Mouse (Mus musculus) adrenal gland, postnatal 4 days (tissue): Measurements from ENCODE around the gene Lrrc36. TPM values are rescaled to one million over a fixed set of nuclear protein-coding genes. Genes with fewer than 3 reads are reported as not detected.

Experiments used
- DNase-seq, 2 experiments: peaks; one replicate each; pipeline ENCODE4 v3.0.0; 2021 to 2022; ENCODE audit warnings: low spot score in 2 of 2, mixed read lengths in 2 of 2
- total RNA-seq, 2 experiments: library from RNA; stranded (reverse); gene quantifications; 2 replicates each; pipeline ENCODE4 v1.2.3; 2021

Gene Lrrc36
- total RNA-seq, 2 experiments from 2014 or later, result 5.4 to 6.4 TPM

DNA sequence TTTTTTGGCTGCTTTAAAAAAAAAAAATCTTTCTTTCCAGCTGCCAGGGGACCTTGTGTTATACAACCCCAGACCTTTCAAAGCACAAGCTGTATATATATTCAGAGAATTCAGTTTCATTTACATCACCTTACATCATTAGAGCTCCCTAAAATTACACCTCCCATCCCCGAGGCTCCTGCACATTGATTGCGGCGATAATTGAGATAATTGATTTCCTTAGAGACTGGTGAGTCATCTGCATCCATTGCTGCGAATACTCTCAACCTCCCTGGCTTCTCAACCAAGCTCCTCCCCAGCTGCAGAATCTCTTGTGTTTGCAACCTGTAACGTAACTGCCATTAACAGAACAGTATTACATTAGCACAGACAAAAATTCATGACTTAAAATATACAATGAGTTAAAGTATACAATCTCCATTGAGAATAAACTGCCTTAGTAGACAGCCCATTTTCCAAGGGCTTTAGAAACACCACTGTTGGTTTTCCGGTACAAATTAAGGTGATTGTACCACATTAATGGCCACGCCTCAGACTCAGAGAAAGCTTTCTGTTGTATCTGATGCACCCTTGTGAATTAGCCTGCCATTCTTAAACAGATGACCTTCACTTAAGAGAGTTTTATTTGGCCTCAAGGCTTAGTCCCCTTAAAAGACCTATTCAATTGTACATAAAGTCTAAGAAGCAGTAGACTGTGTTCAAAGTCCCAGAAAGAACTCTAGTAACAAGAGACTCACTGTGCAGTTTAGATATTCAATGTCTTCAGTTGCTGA, 18.6 kb downstream of the Lrrc36 start:
- no peak for DNase-seq

GRCm38 (mm10) chr8:105433021-105433420, 19.6 kb downstream of the Lrrc36 start:
- no peak for DNase-seq

- no peak for DNase-seq
Observed at GRCm38 (mm10) chr8:105433511-105433910, 20.1 kb downstream of the Lrrc36 start.

GRCm38 (mm10) chr8:105434136-105434535, 20.8 kb downstream of the Lrrc36 start:
- no peak for DNase-seq

DNA sequence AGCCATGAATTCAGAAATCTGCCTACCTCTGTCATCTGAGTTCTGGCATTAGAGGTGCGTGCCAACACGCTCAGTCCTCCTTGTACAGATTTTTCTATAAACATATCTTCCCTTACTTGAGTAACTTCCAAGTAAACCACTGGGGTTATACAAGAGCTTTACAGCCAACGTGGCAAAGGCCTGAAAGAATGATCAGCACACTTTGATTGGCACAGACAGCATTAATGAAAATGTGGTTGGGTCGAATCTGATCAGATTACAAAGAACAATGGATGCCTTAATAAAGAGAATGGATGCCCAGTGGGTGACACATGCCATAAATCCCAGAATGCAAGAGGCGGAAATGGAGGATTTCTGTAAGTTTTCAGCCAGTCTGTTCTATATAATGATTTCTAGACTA, 22.8 kb downstream of the Lrrc36 start:
- DNase-seq, result no peak

DNA sequence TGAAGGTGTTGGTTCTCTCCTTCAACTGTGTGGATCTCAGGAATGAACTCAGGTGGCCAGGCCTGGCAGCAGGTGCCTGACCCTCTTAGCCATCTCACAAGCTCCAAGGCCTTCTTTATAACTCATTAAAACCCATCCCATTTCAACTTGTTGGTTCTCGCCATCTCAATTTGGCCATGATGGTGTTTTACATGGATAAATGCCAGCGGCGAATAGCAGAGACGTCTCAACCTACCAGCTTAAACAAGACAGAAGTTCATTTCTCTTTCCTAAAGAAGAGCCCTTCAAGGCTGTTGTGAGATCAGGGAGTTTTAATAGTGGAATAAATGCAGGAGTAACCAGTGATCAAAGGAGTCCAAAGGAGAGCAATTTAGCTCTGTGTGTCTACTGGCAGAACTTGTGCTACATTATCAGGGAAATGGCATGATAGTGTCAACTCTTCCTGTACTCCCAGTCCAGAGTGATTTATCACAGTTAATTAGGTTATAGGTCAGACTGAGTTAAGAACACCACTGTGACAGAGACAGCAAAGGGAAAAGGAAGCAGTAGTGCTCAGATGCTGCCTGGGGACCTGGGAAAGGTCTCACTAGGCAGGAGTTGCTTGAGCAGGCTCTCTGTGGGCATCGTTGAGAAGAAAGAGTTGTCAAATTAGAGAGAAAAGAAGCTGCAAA, 23.8 kb downstream of the Lrrc36 start:
- no peak for DNase-seq

DNA sequence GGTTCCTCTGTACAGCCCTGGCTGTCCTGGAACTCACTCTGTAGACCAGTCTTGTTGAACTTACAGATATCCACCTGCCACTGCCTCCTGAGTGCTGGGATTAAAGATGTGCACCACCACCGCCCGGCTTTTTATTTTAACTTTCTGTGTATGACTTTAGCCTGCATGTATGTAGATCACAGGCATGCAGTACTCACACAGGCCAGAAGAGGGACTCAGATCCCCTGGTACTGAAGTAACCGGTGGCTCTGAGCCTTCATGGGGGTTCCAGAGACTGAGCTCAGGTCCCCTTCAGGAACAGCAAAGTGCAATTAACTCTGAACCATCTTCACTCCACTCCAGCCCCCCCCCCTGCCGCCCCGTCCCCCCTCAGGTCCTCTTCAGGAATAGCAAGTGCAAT, 25.5 kb downstream of the Lrrc36 start:
- DNase-seq, result no peak

- DNase-seq, result no peak
Observed at GRCm38 (mm10) chr8:105441433-105441832, 28.1 kb downstream of the Lrrc36 start.

DNA sequence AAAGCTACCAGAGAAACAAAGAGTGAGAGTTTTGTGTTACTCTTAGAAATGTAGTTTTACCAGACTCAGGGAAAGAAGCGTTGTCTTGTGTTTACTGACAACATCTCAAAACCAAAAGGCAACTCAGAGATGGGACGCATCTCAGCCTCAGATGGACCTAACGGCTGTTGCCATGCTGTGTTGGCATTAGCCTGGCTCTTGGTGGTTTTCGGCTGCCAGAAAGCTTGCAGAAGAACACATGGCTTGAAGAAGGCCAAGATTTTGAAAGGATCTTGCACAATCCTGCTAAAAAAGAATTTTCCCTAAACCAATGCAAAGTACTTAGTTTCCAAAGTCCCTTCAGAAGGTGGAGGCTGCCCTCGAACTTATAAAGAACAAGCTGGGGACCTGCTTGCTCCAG, 29.3 kb downstream of the Lrrc36 start:
- DNase-seq, result no peak

GRCm38 (mm10) chr8:105445296-105446126, 32.1 kb downstream of the Lrrc36 start:
- no peak for DNase-seq

DNA sequence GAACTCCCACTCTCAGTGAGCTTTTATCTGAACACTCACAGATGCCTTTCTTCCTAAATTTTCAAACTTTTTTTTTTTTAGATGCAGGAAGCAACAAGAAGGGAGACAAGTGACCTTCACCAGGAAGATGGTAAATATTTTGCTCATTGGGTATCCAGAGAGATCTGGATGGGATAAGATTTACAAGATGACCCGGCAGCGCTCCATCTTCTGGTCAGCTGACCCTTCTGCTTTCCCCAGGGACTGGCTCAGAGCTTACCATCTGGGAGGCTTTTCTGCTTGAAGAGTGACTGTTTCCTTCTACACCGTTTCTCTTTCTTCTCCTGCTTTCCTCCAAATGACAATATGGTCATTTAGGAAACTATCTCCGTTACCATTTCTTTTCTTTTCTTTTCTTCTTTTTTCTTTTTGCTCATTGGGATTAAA, 32.8 kb downstream of the Lrrc36 start:
- DNase-seq, result no peak

DNA sequence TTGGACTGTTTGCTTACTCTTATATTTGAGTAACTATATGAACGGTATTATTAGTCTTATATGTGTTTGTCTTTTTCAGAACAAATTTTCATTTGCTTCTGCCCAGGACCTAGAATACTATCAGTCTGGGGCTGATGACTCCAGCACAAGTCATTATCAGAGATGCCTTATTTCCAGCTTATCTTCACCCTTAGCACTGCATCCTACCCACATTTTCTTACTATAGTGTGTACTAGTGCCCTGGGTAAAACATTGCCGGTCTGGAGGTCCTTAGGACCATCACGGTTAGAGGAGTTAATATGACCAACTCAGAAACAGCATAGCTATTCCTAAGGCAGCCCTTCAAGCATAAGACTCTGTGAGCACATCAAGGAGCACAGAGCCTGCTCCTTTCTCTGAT, 34.8 kb downstream of the Lrrc36 start:
- no peak for DNase-seq

- DNase-seq, result no peak
Observed at GRCm38 (mm10) chr8:105448596-105448995, 35.2 kb downstream of the Lrrc36 start.

DNA sequence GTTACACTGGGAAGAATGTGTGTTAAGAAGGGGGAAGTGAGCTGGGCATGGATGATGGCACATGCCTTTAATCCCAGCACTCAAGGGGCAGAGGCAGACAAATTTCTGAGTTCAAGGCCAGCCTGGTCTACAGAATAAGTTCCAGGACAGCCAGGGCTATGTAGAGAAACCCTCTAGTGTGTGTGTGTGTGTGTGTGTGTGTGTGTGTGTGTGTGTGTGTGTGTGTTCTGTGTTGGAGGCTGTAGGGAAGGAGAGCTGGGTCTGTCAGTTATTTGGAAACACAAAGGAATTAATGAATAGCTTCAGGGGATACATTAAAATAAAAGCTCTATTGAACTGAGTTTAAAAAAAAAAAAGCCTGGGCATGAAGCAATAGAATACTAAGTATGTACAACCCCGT, 37.6 kb downstream of the Lrrc36 start:
- DNase-seq, result no peak

DNA sequence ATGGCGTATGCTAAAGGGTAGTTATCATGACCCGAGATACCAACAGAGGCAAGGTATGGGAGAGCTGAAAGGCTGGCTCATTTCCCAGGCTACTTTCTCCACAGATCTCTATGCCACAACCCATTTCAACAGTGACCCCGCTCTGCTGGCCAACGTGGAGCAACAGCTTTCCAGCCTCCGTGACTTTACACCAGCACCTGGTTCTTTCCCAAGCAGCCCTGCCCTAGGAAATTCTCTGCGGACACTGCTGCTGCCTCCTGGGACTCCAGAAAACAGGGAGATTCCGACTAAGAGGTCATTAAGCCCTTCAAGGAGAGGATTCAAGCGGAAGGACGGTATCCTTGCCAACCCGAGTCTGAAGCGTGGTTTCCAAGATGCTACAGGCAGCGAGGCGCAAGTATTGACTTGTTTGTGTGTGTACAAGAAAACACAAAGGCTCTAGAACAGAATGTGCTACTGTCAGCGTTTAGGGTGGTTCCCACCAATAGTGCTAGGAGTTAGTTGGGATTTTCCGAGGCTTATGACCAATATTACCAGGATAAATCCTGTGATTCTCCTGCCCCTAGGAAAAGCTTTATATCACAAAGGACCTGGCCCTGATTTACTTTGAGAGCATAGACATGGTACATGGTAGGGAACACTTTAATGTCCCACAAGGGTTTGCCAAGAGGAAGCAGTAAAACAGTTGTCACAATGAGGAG, 38.7 kb downstream of the Lrrc36 start:
- no peak for DNase-seq

GRCm38 (mm10) chr8:105453296-105453695, 39.9 kb downstream of the Lrrc36 start:
- DNase-seq, result no peak

GRCm38 (mm10) chr8:105454088-105454487, 40.7 kb downstream of the Lrrc36 start:
- no peak for DNase-seq

DNA sequence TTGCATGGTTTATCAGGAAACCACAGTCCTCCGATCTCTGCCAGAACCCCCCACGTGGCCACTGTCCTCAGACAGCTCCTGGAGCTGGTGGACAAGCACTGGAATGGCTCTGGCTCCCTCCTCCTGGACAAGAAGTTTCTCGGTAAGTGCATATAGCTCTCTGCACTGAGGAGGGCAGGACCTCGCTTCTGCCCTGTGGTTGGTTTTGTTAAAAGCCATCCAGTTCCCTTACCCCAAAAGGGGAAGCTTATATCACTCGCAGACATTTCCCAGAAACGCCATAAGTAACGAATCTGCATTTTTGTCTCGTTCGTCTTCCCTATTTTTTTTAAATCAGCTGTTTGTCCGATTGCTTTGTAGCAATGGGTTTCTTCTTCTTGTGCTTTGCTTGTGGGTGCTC, 41.8 kb downstream of the Lrrc36 start:
- no peak for DNase-seq

DNA sequence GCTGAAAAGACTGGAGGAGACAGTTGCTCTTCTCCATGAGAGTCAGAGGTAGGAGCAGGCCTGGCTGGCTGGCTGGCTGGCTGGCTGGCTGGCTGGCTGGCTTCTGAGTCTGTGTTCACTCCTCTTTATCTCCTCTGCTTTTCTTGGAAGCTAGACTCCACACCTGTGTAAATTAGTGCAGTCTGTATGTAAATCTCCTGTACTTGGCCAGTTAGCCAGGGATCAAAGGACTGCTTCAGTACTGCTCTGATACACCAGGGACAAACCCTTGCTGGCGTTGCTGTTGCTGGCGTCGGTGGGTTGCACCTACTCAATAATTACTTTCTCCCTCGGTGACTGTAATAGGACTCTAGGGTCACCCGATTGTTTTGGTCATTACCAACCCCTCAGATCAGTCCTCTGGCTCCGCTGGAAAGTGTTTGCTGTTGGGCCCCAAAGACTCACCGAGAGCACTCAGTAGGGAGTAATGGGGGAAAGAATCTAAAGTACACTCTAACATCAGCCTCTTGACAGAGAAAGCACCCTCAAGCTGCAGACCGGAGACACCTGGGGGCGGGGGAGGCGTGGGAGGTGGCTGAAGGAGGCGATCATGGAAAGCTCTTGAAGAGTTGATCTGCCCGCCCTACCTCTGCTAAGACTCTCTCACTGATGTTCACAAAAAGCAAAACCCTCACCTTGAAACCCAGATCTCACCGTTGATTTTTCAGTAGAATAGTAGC, 47.9 kb downstream of the Lrrc36 start:
- DNase-seq, result no peak

- no peak for DNase-seq
Observed at GRCm38 (mm10) chr8:105464595-105464994, 51.2 kb downstream of the Lrrc36 start.

GRCm38 (mm10) chr8:105466246-105466645, 52.9 kb downstream of the Lrrc36 start:
- no peak for DNase-seq
